Mouse (Mus musculus) heart, postnatal 0 days (tissue): ENCODE measurements at regions not wholly inside any gene's neighbourhood (a gene's known extent, or its start where the extent isn't known, plus 50 kb on each side); places are given as distances from the start of the nearest gene placed in this dataset.
A peak's percentile ranks its signal among the peaks of the same experiment; 100 is the strongest.
"Not testable (repeated sequence)": the region's sequence is repeated elsewhere in the genome, so short reads cannot be mapped to it uniquely, and the experiment has no call there.

ENCODE experiments used
- ATAC-seq: fragments of 200-750 bp; cut with Nextera tagmentation; 2 replicates; pipeline ENCODE4 v1.8.0; 2017; ENCODE audit warnings: low read depth, moderate number of reproducible peaks, moderate library complexity; ENCODE audit not compliant: insufficient read depth
- DNase-seq: peaks from one replicate; pipeline ENCODE4 v3.0.0-alpha.2; 2016; ENCODE audit warnings: low spot score
- H3K27ac ChIP-seq: fragments of 300-500 bp; sonication (generic); 2 replicates; pipeline ENCODE4 v1.5.1; 2014; ENCODE audit warnings: low read depth, mild to moderate bottlenecking
- H3K27me3 ChIP-seq: fragments of 300-500 bp; sonication (generic); 2 replicates; pipeline ENCODE4 v1.6.1; 2014; ENCODE audit warnings: low read length, mixed read lengths; ENCODE audit not compliant: control insufficient read depth, insufficient read depth
- H3K36me3 ChIP-seq: fragments of 300-500 bp; sonication (generic); replicated peaks from 2 replicates; pipeline ENCODE4 v1.6.1; 2014; ENCODE audit warnings: low read length, mixed read lengths; ENCODE audit not compliant: control insufficient read depth, insufficient read depth
- H3K4me1 ChIP-seq: fragments of 300-500 bp; sonication (generic); 2 replicates; pipeline ENCODE4 v1.6.1; 2014; ENCODE audit warnings: antibody characterized with exemption; ENCODE audit not compliant: control insufficient read depth, insufficient read depth
- H3K4me2 ChIP-seq: fragments of 300-500 bp; sonication (generic); 2 replicates; pipeline ENCODE4 v1.6.1; 2014; ENCODE audit warnings: low read depth, mild to moderate bottlenecking, low read length, moderate library complexity
- H3K4me3 ChIP-seq: fragments of 300-500 bp; sonication (generic); 2 replicates; pipeline ENCODE4 v1.5.1; 2014; ENCODE audit warnings: low read depth, low read length
- H3K9ac ChIP-seq: fragments of 300-500 bp; sonication (generic); replicated peaks from 2 replicates; pipeline ENCODE4 v1.6.1; 2014; ENCODE audit warnings: low read depth, low read length, mixed read lengths
- H3K9me3 ChIP-seq: fragments of 300-500 bp; sonication (generic); replicated peaks from 2 replicates; pipeline ENCODE4 v1.6.1; 2016; ENCODE audit warnings: low read length; ENCODE audit not compliant: control insufficient read depth
- CTCF ChIP-seq: IDR thresholded peaks from 2 replicates; pipeline ENCODE4 v1.5.1; 2016; ENCODE audit warnings: antibody characterized with exemption, control low read depth, low read depth
- EP300 ChIP-seq: IDR thresholded peaks from 2 replicates; pipeline ENCODE4 v1.6.1; 2016; ENCODE audit warnings: antibody characterized with exemption, low read depth
- WGBS: fragments of 180-500 bp; shearing (Covaris S2); extraction: QIAGEN DNeasy Blood & Tissue Kit; methylation state at CpG from one replicate; pipeline ENCODE4 v1.1.7; 2014; 5-methylcytosine and 5-hydroxymethylcytosine counted together

- TF ChIP-seq CTCF, result no peak
- TF ChIP-seq EP300, result no peak
- no peak for ATAC-seq
Observed at GRCm38 (mm10) chr1:136680173-136680572, 55.5 kb downstream of the Zfp281 start.

DNA sequence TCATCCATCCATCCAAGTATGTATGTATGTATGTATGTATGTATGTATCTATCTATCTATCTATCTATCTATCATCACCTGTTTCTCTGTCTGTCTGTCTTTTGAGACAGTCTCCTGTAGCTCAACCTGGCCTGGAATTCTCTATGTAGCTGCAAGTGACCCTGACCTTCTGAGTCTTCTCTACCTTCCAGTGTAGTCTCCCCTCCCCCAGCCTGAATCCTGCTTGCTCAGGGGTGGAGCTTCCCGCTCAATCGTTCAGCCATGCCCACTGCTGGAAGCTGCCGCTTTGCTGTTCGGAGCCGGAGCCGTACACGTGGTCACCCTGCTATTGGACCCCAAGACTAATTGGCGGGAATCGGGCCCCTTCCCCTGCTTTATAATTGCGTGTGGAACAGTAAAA, 57.6 kb downstream of the Zfp281 start:
- H3K4me1 ChIP-seq, H3K9ac ChIP-seq, H3K4me3 ChIP-seq, H3K4me2 ChIP-seq, H3K27ac ChIP-seq, H3K36me3 ChIP-seq, H3K27me3 ChIP-seq, DNase-seq, ATAC-seq, H3K9me3 ChIP-seq: not testable (repeated sequence)
- 65% methylated on average over 10 of the region's 10 CpGs for WGBS

More at GRCm38 (mm10) chr1:136680173-136680572, 55.5 kb downstream of the Zfp281 start:
- Histone ChIP-seq H3K27me3 (no peaks in the 10 kb centered on the region), H3K4me2 (no peak overlapping the region), H3K36me3 (no peaks in the 10 kb centered on the region), H3K9me3 (no peaks in the 10 kb centered on the region), H3K27ac (no peak overlapping the region), H3K9ac (no peak overlapping the region), H3K4me1 (0 out of 2 replicates have a peak, but pooled peaks cover 9% of the 10 kb centered on the region), H3K4me3 (no peak overlapping the region)
- DNase-seq, result no peak
- WGBS, result 80% methylated on average over 3 of the region's 3 CpGs

DNA sequence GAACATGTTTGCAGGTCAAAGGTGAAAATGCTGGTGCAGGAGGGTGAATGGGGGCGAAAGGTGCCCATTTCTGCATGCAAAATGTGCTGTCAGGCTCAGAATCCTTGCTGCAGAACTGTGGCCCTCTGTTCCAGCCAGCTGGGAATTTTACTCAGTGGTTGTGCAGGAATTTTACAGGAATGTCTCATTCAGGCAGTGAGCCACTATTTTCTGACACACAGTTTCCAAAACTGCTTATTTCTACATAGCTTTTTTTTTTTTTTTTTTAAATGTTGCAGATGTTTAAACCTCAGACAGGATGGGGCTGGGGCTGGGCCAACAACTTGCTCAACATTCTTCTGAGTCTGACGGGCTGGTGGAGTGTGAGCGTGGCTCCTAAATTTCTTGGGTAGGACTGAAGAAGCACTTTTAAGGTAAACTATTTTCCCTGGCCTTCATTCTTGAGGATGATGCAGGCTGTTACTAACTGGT, 58.4 kb downstream of the Zfp281 start:
- no peaks in the 10 kb centered on the region for H3K27me3 ChIP-seq
- H3K36me3 ChIP-seq, result no peaks in the 10 kb centered on the region
- no peak overlapping the region for H3K9ac ChIP-seq
- no peaks in the 10 kb centered on the region for H3K9me3 ChIP-seq
- TF ChIP-seq CTCF (no peak), EP300 (no peak)
- peak overlapping the region; percentile 69 for H3K27ac ChIP-seq
- H3K4me1 ChIP-seq, result 0 out of 2 replicates have a peak, but pooled peaks cover 9% of the 10 kb centered on the region
- WGBS, result 59% methylated on average over 3 of the region's 3 CpGs
- ATAC-seq (peak; percentile 49; the same call in 1 of the 2 replicates), DNase-seq (peak; percentile 14)
- no peak overlapping the region for H3K4me3 ChIP-seq
- peak overlapping the region; percentile 23; the same call in 1 of the 2 replicates for H3K4me2 ChIP-seq

DNA sequence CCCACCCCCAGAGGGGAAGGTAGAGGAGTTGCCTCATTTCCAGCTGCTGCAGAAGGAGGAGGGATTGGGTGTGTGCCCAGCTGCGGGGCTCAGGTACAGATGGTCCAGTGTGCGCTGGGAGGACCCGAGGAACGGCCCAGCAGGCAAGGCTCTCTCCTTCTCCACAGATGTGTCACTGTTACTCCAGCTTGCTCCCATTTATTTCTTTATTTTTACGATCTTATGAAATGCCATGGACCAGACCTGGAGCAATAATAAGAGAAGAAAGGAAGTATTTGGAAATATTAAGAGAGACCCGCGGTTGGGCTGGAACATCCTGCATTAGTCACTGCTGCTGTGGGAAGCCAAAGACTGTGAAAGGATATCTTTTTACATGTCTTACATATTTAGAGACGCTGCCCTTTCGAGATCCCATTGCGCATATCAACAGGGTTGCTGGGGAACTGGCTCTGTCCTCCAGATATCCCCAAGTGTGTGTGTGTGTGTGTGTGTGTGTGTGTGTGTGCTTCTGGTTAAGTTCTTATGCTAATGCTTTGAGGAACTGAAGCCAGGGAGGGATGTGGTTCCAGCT, 58.9 kb downstream of the Zfp281 start:
- Histone ChIP-seq H3K36me3 (no peaks in the 10 kb centered on the region), H3K4me1 (0 out of 2 replicates have a peak, but pooled peaks cover 9% of the 10 kb centered on the region), H3K27me3 (no peaks in the 10 kb centered on the region), H3K9ac (no peak overlapping the region), H3K4me3 (no peak overlapping the region), H3K27ac (peak overlapping the region; percentile 69), H3K9me3 (no peaks in the 10 kb centered on the region), H3K4me2 (peak overlapping the region; percentile 23; the same call in 1 of the 2 replicates)
- no peak for TF ChIP-seq CTCF
- WGBS, result 50% methylated on average over 10 of the region's 10 CpGs
- peak; percentile 63 for ATAC-seq
- peak; percentile 52 for DNase-seq

GRCm38 (mm10) chr1:136684481-136684880, 59.8 kb downstream of the Zfp281 start:
- no peaks in the 10 kb centered on the region for H3K27me3 ChIP-seq
- ATAC-seq (no peak), DNase-seq (no peak)
- H3K9me3 ChIP-seq, result no peaks in the 10 kb centered on the region
- 84% methylated on average over 5 of the region's 5 CpGs for WGBS
- no peaks in the 10 kb centered on the region for H3K36me3 ChIP-seq
- no peak overlapping the region for H3K4me2 ChIP-seq
- H3K4me1 ChIP-seq, result 0 out of 2 replicates have a peak, but pooled peaks cover 9% of the 10 kb centered on the region
- TF ChIP-seq EP300, result no peak
- TF ChIP-seq CTCF, result no peak
- H3K27ac ChIP-seq, result no peak overlapping the region
- no peak overlapping the region for H3K4me3 ChIP-seq
- H3K9ac ChIP-seq, result no peak overlapping the region
